Mouse (Mus musculus) cerebellum, adult 2 months (tissue): ENCODE data around the gene 9130023H24Rik. TPM values are rescaled to one million over a fixed set of nuclear protein-coding genes. Genes with fewer than 3 reads are reported as not detected.

Source experiments
- DNase-seq, 2 experiments: peaks; one replicate each; pipeline ENCODE4 v3.0.0; 2021
- H3K27ac ChIP-seq: fragments of 200-500 bp; 2 replicates; pipeline ENCODE4 v1.5.1; 2012; ENCODE audit warnings: low read length, control low read depth, inconsistent platforms; ENCODE audit not compliant: insufficient read depth
- H3K27me3 ChIP-seq: fragments of 200-500 bp; 2 replicates; pipeline ENCODE4 v1.6.1; 2012; ENCODE audit warnings: inconsistent platforms, mild to moderate bottlenecking, low read length, moderate library complexity; ENCODE audit not compliant: control insufficient read depth, insufficient read depth
- H3K4me1 ChIP-seq: fragments of 200-500 bp; 2 replicates; pipeline ENCODE4 v1.6.1; 2011; ENCODE audit warnings: low read length; ENCODE audit not compliant: control insufficient read depth, insufficient read depth
- H3K4me3 ChIP-seq: fragments of 200-500 bp; replicated peaks from 2 replicates; pipeline ENCODE3; 2011; ENCODE audit warnings: mild to moderate bottlenecking, low read depth, low read length, control low read depth; ENCODE audit not compliant: insufficient read depth
- CTCF ChIP-seq: fragments of 200-500 bp; IDR thresholded peaks from 2 replicates; pipeline ENCODE4 v1.5.1; 2011; ENCODE audit warnings: low read depth, mild to moderate bottlenecking, control low read depth, low read length, moderate library complexity, borderline replicate concordance; ENCODE audit not compliant: insufficient read depth
- POLR2A ChIP-seq: fragments of 200-500 bp; IDR thresholded peaks from 2 replicates; pipeline ENCODE4 v1.6.1; 2011; ENCODE audit warnings: low read length, control low read depth, borderline replicate concordance; ENCODE audit not compliant: insufficient read depth
- WGBS: fragments of 180-500 bp; shearing (Covaris S2); methylation state at CpG from one replicate; pipeline ENCODE4 v1.1.7; 2018; 5-methylcytosine and 5-hydroxymethylcytosine counted together
- polyA plus RNA-seq: library from polyadenylated mRNA; depleted of rRNA; stranded (reverse); fragments of >200 nt; gene quantifications from 2 replicates; pipeline ENCODE4 v1.2.3, GENCODE M21; 2012; rRNA removed

9130023H24Rik gene
- 2.6 and 2.8 TPM in 2 replicates for polyA plus RNA-seq

GRCm38 (mm10) chr7:128237927-128238778, at the start of gene 9130023H24Rik:
Gene 9130023H24Rik (minus strand): TSS chr7:128238031.
- H3K4me3 ChIP-seq, result peak within 1 kb of the TSS; percentile 95
- DNase-seq, result peak; percentile 99 to 100
- H3K27me3 ChIP-seq, result no peaks in the 10 kb centered on the region
- peak within 1 kb of the TSS; percentile 96 for H3K27ac ChIP-seq
- H3K4me1 ChIP-seq, result peaks cover 11% of the 10 kb centered on the region
- WGBS, result under 1% methylated on average over 72 of the region's 72 CpGs
- peak; percentile 49; the same call in 1 of the 2 replicates for TF ChIP-seq POLR2A
- TF ChIP-seq CTCF, result 0 out of 2 replicates have a peak, but pooled peaks have one; percentile 3

DNA sequence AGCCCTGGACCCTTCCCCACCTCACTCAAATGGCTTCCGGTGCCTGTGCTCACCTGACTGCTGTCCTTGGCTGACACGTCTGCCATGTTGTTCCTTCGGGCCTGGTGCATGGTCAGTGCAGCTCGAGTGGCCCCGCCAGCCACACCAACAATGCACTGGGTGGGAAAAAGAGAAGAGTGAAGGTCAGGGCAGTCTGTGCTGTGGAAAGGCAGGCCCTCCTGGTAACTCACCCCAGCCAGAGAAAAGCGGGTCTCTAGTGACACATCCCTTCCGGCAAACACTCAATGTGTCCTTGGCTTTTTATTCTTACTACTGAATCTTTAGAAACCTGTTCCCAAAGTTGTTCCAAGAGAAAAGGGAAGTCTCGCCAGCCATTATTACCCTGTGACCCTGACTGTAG, 47.2 kb upstream of the 9130023H24Rik start:
- no peak for DNase-seq
- Histone ChIP-seq H3K27ac (no peak overlapping the region), H3K4me3 (no peak overlapping the region), H3K27me3 (no peaks in the 10 kb centered on the region), H3K4me1 (no peaks in the 10 kb centered on the region)
- TF ChIP-seq CTCF (no peak), POLR2A (no peak)
- 92% methylated on average over 8 of the region's 8 CpGs for WGBS

- DNase-seq, result no peak
- TF ChIP-seq CTCF (no peak), POLR2A (no peak)
- H3K27me3 ChIP-seq, result no peaks in the 10 kb centered on the region
- no peak overlapping the region for H3K4me3 ChIP-seq
- 68% methylated on average over 5 of the region's 5 CpGs for WGBS
- H3K27ac ChIP-seq, result no peak overlapping the region
- no peaks in the 10 kb centered on the region for H3K4me1 ChIP-seq
Measured at GRCm38 (mm10) chr7:128284047-128284446, 46.2 kb upstream of the 9130023H24Rik start.

DNA sequence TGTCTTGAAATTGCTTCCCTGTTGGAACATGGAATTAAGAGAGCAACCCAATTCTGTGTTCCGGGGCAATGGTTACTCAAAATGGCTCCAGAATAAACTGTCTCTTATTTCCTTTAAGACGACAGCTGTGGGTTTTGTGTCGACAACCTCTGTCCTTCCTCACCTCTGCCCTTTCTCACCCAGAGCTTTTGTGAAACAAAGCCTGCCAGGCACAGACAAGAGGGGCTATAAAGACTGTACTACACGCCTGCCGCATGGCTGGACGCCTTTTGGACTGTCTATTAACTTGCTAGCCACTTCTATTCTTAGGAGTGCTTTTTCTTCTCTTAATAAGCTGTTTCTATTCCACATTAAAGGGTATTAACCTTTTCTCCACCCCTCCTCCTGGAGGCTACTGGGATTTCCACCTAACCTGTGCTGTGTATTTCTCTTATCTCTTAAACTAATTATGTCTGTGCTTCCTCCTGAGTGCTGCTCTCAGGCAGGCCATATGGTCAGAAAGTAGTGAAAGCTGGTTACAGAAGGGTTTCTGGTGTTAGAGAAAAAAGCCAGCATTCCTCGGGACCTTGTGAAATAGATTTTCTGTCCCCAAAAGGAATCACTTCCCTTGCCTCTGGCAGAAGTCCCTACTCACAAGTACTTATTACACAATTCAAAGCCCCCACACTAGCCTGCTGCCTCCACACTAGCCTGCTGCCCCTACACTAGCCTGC, 44.9 kb upstream of the 9130023H24Rik start:
- Histone ChIP-seq H3K4me3 (no peak overlapping the region), H3K27ac (no peak overlapping the region), H3K27me3 (no peaks in the 10 kb centered on the region), H3K4me1 (no peaks in the 10 kb centered on the region)
- 51% methylated on average over 7 of the region's 7 CpGs for WGBS
- no peak for DNase-seq
- TF ChIP-seq POLR2A, result no peak
- no peak for TF ChIP-seq CTCF

DNA sequence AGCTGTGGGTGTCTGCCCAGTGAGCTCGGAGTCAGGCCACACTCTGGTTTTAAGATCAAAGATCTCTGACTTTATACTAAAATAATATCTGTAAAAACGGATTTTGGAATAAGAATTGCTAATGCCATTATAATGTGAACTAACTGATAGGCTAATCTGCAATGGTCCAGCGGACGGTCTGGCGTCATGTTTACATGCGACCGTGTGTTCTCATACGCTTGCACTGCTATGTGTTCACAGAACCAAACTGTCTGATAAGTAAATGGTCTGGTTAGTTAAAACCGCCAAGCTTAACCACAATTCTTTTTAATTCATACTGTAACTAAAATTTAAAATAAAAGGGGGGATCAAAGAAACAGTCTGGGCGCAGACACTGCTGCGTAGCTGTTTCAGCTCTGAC, 43.9 kb upstream of the 9130023H24Rik start:
- no peaks in the 10 kb centered on the region for H3K27me3 ChIP-seq
- no peak for DNase-seq
- H3K4me1 ChIP-seq, result no peaks in the 10 kb centered on the region; the same call in 1 of the 2 replicates
- no peak overlapping the region for H3K27ac ChIP-seq
- 90% methylated on average over 11 of the region's 11 CpGs for WGBS
- TF ChIP-seq CTCF (no peak), POLR2A (no peak)
- no peak overlapping the region for H3K4me3 ChIP-seq

DNA sequence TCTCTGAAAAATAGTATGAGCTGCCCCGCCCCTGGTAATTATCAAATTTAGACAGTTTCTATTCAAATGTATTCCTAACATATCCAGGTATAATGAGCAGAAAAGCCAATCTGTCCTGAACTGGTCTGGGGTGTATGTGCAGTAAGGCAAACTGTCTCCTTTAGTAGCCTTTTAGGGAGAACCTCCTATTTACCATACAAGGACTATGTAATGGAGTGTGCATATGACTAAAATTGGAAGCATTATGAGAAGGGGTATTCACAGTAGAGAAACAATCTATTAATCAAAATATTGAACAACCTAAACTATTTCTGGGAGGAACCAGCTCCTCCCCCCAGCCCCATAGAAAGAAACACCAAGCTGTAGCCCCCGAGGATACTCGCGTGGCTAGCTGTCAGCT, 41.9 kb upstream of the 9130023H24Rik start:
- no peak overlapping the region for H3K4me3 ChIP-seq
- no peaks in the 10 kb centered on the region for H3K27me3 ChIP-seq
- no peak overlapping the region for H3K27ac ChIP-seq
- no peaks in the 10 kb centered on the region; the same call in 1 of the 2 replicates for H3K4me1 ChIP-seq
- no peak for DNase-seq
- 89% methylated on average over 4 of the region's 4 CpGs for WGBS
- TF ChIP-seq CTCF (no peak), POLR2A (no peak)

DNA sequence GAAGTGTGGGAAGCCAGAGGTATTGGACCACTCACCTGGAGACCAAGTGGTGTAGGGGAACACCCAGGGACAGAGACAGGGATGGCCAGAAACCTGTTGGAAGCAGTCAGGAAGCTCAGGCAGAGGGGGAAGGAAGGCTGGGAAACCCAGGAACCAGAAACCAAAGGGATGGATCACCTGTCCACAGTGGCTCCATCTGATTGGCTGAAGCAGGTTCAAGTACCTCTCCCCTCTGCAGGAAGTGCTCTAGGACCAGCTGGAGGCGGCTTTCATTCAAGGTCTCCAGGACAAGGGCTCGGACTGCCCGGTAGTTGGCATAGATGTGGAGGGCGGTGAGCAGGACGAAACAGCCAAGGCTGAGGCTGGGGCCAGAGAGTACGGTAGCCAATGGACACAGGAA, 38.2 kb upstream of the 9130023H24Rik start:
- no peak for DNase-seq
- no peak overlapping the region for H3K4me3 ChIP-seq
- TF ChIP-seq POLR2A (no peak), CTCF (no peak)

More for the DNA sequence above, 38.2 kb upstream of the 9130023H24Rik start:
- H3K27me3 ChIP-seq, result no peaks in the 10 kb centered on the region
- no peak overlapping the region for H3K27ac ChIP-seq
- WGBS, result 69% methylated on average over 6 of the region's 6 CpGs
- H3K4me1 ChIP-seq, result peaks cover 10% of the 10 kb centered on the region
